Mouse (Mus musculus) thymus, postnatal 25 days (tissue): ENCODE measurements around the gene 9930022D16Rik.

Source experiments
- DNase-seq: peaks from one replicate; pipeline ENCODE4 v3.0.0; 2022

The 9930022D16Rik gene

GRCm38 (mm10) chr11:109458165-109458564, 44.4 kb downstream of the 9930022D16Rik start:
- no peak for DNase-seq

- no peak for DNase-seq
These were observed 46.9 kb downstream of the 9930022D16Rik start for GRCm38 (mm10) chr11:109460586-109460985.

- DNase-seq: no peak
These were observed 51.4 kb downstream of the 9930022D16Rik start for GRCm38 (mm10) chr11:109465068-109465467.

- no peak for DNase-seq
These were observed 53.3 kb downstream of the 9930022D16Rik start for GRCm38 (mm10) chr11:109466987-109467386.

- no peak for DNase-seq
These were observed 54.4 kb downstream of the 9930022D16Rik start for GRCm38 (mm10) chr11:109468133-109468532.
